Mouse (Mus musculus) myocyte (in vitro differentiated cells): ENCODE data around the gene Zic2. TPM values are rescaled to one million over a fixed set of nuclear protein-coding genes. Genes with fewer than 3 reads are reported as not detected.

Experiments
- H3K27me3 ChIP-seq: one replicate; pipeline ENCODE4 v1.6.1; 2011; ENCODE audit not compliant: control insufficient read depth, insufficient read depth, insufficient read length
- H3K36me3 ChIP-seq: one replicate; pipeline ENCODE4 v1.6.1; 2011; ENCODE audit not compliant: control insufficient read depth, insufficient read depth
- H3K4me2 ChIP-seq: one replicate; pipeline ENCODE4 v1.6.1; 2011; ENCODE audit warnings: low read depth, control low read depth
- H3K4me3 ChIP-seq: one replicate; pipeline ENCODE4 v1.5.1; 2011; ENCODE audit warnings: mild to moderate bottlenecking, control low read depth, moderate library complexity
- H3K79me2 ChIP-seq: one replicate; pipeline ENCODE4 v1.6.1; 2011; ENCODE audit not compliant: control insufficient read depth, insufficient read depth
- H3ac ChIP-seq: one replicate; pipeline ENCODE4 v1.6.1; 2011; ENCODE audit not compliant: control insufficient read depth, insufficient read length
- CEBPB ChIP-seq: IDR thresholded peaks from 2 replicates; pipeline ENCODE4 v1.6.1; 2011; ENCODE audit warnings: mild to moderate bottlenecking, moderate library complexity; ENCODE audit not compliant: poor library complexity, insufficient read depth, severe bottlenecking
- E2F4 ChIP-seq: IDR thresholded peaks from one replicate; pipeline ENCODE4 v1.6.1; 2011; ENCODE audit warnings: mild to moderate bottlenecking, control low read depth, moderate library complexity; ENCODE audit not compliant: insufficient read depth
- MAX ChIP-seq: IDR thresholded peaks from one replicate; pipeline ENCODE4 v1.6.1; 2011; ENCODE audit warnings: low read depth, mild to moderate bottlenecking, control low read depth
- MYOD1 ChIP-seq, 3 experiments: IDR thresholded peaks; one replicate each; pipeline ENCODE4 v1.6.1; 2011; ENCODE audit warnings: control low read depth in 2 of 3, low read depth in 2 of 3, mild to moderate bottlenecking in 2 of 3, moderate library complexity in 1 of 3; ENCODE audit not compliant: insufficient read length in 2 of 3, control insufficient read depth in 1 of 3
- MYOG ChIP-seq, 3 experiments: IDR thresholded peaks; one replicate each; pipeline ENCODE4 v1.6.1; 2011; ENCODE audit warnings: control low read depth in 2 of 3, low read depth in 2 of 3, mild to moderate bottlenecking in 2 of 3; ENCODE audit not compliant: insufficient read length in 2 of 3, control insufficient read depth in 1 of 3, insufficient read depth in 1 of 3
- POLR2A ChIP-seq: IDR thresholded peaks from one replicate; pipeline ENCODE4 v1.6.1; 2011; ENCODE audit warnings: low read depth, mild to moderate bottlenecking, control low read depth, moderate library complexity; ENCODE audit not compliant: insufficient read length
- POLR2AphosphoS2 ChIP-seq: IDR thresholded peaks from one replicate; pipeline ENCODE4 v1.6.1; 2011; ENCODE audit warnings: low read depth, control low read depth; ENCODE audit not compliant: insufficient read length
- REST ChIP-seq: IDR thresholded peaks from one replicate; pipeline ENCODE4 v1.6.1; 2011; ENCODE audit warnings: mild to moderate bottlenecking, control low read depth, moderate library complexity; ENCODE audit not compliant: insufficient read depth, insufficient read length
- SRF ChIP-seq: IDR thresholded peaks from one replicate; pipeline ENCODE4 v1.6.1; 2011; ENCODE audit warnings: low read depth; ENCODE audit not compliant: control insufficient read depth, insufficient read length
- TCF12 ChIP-seq: IDR thresholded peaks from one replicate; pipeline ENCODE4 v1.6.1; 2011; ENCODE audit warnings: mild to moderate bottlenecking, control low read depth; ENCODE audit not compliant: poor library complexity, insufficient read depth, severe bottlenecking
- TCF3 ChIP-seq: IDR thresholded peaks from one replicate; pipeline ENCODE4 v1.6.1; 2011; ENCODE audit warnings: low read depth, control low read depth; ENCODE audit not compliant: insufficient read length
- USF1 ChIP-seq: IDR thresholded peaks from one replicate; pipeline ENCODE4 v1.6.1; 2011; ENCODE audit warnings: low read depth, mild to moderate bottlenecking, control low read depth, moderate library complexity
- polyA plus RNA-seq: library from polyadenylated mRNA; unstranded; fragments of >200 nt; fragmentation: generic; extraction: Trizol; gene quantifications from one replicate; pipeline ENCODE4 v1.2.1, GENCODE M21; 2012; ENCODE audit warnings: missing spikeins

The Zic2 gene
- polyA plus RNA-seq, 1 experiment: 0.88 TPM

DNA sequence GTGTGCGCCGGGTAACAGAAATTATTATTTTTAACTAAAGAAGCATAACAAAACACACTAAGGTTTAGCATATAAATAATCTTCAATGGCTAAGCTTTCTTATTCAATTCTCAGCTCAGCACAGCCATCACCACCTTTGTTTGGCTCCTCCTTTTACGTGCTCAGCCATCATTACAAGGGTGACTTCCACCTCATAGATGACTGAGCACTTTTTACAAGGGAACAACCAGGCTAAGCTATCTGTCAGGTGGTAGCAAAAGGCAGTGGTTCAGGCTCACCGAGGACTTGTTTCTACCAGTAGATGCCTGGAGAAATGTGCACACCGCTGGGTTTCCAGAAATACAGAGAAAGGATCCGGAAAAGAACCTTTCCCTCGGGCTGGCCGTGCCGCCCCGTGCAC, 41.2 kb upstream of the Zic2 start:
- TF ChIP-seq REST (no peak), POLR2A (no peak), USF1 (no peak), MYOG (IDR thresholded peaks at IDR 0.05; ENCODE audit: control insufficient read depth in 1 of 3, insufficient read depth in 1 of 3, insufficient read length in 2 of 3, low read depth in 2 of 3) (no peak), POLR2AphosphoS2 (no peak), MYOD1 (IDR thresholded peaks at IDR 0.05; ENCODE audit: control insufficient read depth in 1 of 3, insufficient read length in 2 of 3, low read depth in 2 of 3) (no peak), CEBPB (no peak), SRF (no peak), E2F4 (no peak), TCF12 (no peak), TCF3 (no peak), MAX (no peak)

DNA sequence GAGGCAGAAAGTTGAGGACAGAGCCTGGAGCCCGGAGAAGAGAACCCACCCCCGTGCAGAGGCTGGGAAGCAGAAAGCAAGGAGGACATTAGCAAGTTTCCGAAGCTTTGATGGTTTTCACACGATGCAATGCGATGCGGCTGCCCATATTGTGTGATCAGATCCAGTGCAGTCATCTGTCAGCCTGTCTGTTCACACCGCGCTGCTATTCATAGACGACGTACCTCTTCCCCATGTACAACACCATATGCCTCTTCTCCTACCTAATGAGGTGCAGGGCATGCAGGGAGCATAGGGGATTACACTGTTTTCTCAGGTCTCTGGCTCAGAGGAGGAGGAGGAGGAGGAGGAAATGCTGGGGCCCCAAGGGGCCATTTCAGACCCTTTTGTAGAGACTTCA, 38.4 kb upstream of the Zic2 start:
- Histone ChIP-seq H3K27me3 (peaks cover 8% of the 10 kb centered on the region), H3K36me3 (no peaks in the 10 kb centered on the region), H3ac (no peak overlapping the region), H3K79me2 (no peaks in the 10 kb centered on the region), H3K4me2 (no peak overlapping the region), H3K4me3 (no peak overlapping the region)
- TF ChIP-seq TCF3: no peak
- TF ChIP-seq MYOD1 (IDR thresholded peaks at IDR 0.05; ENCODE audit: control insufficient read depth in 1 of 3, insufficient read length in 2 of 3, low read depth in 2 of 3): no peak
- no peak for TF ChIP-seq E2F4
- TF ChIP-seq TCF12: no peak
- TF ChIP-seq MAX: no peak
- TF ChIP-seq MYOG (IDR thresholded peaks at IDR 0.05; ENCODE audit: control insufficient read depth in 1 of 3, insufficient read depth in 1 of 3, insufficient read length in 2 of 3, low read depth in 2 of 3): no peak
- no peak for TF ChIP-seq POLR2AphosphoS2

More for the DNA sequence above, 41.2 kb upstream of the Zic2 start:
- Histone ChIP-seq H3K4me2 (no peak overlapping the region), H3K27me3 (peaks cover 8% of the 10 kb centered on the region), H3K4me3 (no peak overlapping the region), H3K36me3 (no peaks in the 10 kb centered on the region), H3K79me2 (no peaks in the 10 kb centered on the region), H3ac (no peak overlapping the region)

DNA sequence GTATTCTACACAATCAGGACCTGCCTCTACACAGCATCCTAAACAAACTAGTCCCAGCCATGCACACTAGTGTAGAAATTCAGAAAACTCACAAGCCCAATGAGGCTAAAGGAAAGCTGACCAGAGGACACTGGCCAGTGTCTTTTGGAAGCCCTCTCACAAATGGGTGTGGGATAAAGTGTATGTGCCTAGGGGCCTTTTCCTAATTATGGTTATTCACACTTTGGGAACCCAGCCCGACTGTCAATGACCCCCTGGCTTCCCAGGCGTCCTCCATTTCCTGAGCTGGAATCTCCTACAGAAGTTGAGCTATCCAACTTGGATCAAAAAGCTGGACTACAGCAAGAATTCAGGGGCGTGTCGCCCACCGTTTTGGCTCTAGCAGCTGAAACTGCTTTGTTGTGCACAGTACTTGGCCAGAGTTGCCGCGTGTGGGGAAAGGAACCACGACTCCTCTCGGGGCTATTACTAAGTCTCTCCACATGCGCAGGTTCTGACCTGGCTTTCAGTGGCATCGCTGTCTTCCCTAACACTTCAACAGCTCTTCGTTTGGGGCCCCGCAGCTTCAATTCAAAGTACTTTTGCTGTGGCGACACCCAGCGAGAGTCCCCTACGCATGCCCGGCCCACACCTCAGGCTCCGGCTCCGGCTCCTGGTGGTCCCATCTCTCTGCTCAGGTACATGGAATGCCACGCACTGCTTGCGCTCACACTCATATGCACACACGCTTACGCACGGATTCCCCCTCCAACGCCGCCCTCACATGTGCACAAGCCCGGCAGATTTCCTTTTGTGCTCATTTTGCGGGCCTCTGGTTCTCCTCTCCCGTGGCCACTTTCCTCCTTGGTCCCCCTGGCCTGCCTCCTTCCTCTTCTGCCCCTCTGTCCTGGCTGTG, 25.4 kb upstream of the Zic2 start:
- Histone ChIP-seq H3K36me3 (no peaks in the 10 kb centered on the region), H3K4me3 (no peak overlapping the region), H3K4me2 (peak overlapping the region; percentile 64), H3K79me2 (no peaks in the 10 kb centered on the region), H3ac (no peak overlapping the region), H3K27me3 (peaks cover 31% of the 10 kb centered on the region)
- no peak for TF ChIP-seq SRF
- no peak for TF ChIP-seq MAX
- TF ChIP-seq CEBPB: no peak
- TF ChIP-seq REST: no peak
- TF ChIP-seq MYOG (IDR thresholded peaks at IDR 0.05; ENCODE audit: control insufficient read depth in 1 of 3, insufficient read depth in 1 of 3, insufficient read length in 2 of 3, low read depth in 2 of 3): no peak
- no peak for TF ChIP-seq E2F4

DNA sequence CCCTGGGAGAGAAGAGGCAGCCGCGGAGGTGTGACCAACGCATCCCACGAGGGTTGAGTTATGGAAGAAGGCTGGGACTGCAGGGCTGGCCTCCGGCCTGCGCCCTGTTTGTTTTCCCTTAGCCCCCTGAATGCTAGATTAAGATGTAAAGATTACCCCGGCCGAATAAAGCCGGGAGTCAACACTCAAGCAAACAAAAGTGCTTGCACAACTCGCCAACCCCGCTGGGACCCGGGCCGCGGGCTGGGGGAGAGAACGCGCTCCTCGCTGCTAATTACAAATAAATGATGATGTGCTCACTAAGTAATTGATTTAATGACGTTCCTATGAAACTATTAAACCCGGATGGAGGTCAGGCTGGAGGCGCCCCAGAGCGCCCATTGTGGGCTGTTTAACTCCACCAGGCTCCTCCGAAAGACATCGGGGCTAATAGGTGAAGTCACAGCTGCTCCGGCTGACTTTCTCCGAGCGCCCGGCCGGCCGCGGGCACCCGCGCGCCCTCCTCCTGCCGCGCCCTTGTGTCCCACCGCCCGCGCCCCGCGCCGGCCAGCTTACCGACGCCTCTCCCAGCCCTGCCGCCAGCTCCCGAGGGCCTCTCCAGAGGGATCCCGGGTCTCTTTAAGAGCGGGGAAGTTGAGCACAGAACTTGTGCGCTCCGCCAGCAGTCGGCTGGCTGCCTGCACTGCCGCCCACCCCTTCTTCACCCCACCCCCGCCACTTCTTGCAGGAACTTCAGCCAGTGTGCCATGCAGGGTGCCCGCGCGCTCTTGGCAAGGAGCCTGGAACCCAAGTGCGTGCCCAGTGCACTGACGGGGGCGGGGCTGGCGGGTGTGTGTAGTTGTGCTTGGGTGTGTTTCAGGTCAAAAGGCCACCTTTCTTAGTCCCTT, 24.5 kb upstream of the Zic2 start, which contains the start of gene Gm5089:
Gene Gm5089, minus strand, starts transcription at position 620 of the 887 bp plus-strand sequence.
- no peak for TF ChIP-seq E2F4
- no peak for TF ChIP-seq POLR2A
- TF ChIP-seq MYOG (IDR thresholded peaks at IDR 0.05; ENCODE audit: control insufficient read depth in 1 of 3, insufficient read depth in 1 of 3, insufficient read length in 2 of 3, low read depth in 2 of 3): no peak
- TF ChIP-seq POLR2AphosphoS2: no peak
- no peak for TF ChIP-seq REST
- TF ChIP-seq USF1: no peak
- TF ChIP-seq SRF: no peak
- TF ChIP-seq MAX: no peak
- no peak for TF ChIP-seq MYOD1 (IDR thresholded peaks at IDR 0.05; ENCODE audit: control insufficient read depth in 1 of 3, insufficient read length in 2 of 3, low read depth in 2 of 3)
- TF ChIP-seq TCF3: no peak
- no peak for TF ChIP-seq CEBPB
- H3ac ChIP-seq: no peak within 1 kb of the TSS
- H3K4me2 ChIP-seq: peak within 1 kb of the TSS; percentile 64
- no peaks in the 10 kb centered on the region for H3K79me2 ChIP-seq
- H3K4me3 ChIP-seq: no peak within 1 kb of the TSS
- H3K27me3 ChIP-seq: peaks cover 29% of the 10 kb centered on the region
- no peaks in the 10 kb centered on the region for H3K36me3 ChIP-seq
